Mouse (Mus musculus) retina, adult 2 months (tissue): ENCODE data around the gene Lrriq1.
A peak's percentile ranks its signal among the peaks of the same experiment; 100 is the strongest.

Experiments used
- DNase-seq: peaks from one replicate; pipeline ENCODE4 v3.0.0-alpha.2; 2012; ENCODE audit warnings: low read depth, low spot score

Gene Lrriq1

DNA sequence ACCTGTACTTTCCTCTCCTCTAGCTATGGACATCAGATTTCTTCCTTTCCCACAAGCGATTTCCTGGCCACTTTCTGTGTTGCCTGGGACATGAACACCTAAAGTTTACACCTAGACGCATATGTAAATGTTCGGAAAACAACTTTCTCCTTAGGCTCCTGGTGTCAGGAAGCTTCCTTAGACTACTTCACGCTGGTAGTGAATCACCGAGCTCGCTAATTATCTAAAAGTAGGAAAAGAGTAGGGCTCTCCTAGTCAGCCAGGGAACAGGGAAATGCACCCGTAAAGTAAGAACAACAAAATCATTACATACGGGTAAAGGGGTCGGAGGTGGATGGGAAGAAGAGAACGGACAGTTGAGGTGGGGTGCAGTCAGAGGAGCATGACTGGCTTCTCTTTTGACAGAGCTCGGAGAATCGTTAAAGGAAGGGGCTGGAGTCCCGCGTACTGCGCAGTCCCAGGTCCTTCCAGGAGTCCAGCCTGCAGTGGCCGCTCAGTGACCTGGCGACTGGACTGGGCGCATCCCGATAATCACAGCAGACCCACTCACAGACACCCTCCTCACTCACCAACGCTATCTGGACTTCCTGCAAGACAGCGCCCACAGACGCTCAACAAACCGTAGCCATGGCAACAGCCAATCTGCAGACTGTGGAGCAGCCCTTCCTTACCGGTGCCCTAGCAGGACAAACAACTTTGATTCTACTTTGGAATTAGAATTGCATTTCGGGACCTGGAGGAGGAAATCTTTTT is at the start of gene Lrriq1:
Gene Lrriq1, minus strand, starts transcription at position 616 of the 753 bp plus-strand sequence.
- DNase-seq = peak; percentile 20

DNA sequence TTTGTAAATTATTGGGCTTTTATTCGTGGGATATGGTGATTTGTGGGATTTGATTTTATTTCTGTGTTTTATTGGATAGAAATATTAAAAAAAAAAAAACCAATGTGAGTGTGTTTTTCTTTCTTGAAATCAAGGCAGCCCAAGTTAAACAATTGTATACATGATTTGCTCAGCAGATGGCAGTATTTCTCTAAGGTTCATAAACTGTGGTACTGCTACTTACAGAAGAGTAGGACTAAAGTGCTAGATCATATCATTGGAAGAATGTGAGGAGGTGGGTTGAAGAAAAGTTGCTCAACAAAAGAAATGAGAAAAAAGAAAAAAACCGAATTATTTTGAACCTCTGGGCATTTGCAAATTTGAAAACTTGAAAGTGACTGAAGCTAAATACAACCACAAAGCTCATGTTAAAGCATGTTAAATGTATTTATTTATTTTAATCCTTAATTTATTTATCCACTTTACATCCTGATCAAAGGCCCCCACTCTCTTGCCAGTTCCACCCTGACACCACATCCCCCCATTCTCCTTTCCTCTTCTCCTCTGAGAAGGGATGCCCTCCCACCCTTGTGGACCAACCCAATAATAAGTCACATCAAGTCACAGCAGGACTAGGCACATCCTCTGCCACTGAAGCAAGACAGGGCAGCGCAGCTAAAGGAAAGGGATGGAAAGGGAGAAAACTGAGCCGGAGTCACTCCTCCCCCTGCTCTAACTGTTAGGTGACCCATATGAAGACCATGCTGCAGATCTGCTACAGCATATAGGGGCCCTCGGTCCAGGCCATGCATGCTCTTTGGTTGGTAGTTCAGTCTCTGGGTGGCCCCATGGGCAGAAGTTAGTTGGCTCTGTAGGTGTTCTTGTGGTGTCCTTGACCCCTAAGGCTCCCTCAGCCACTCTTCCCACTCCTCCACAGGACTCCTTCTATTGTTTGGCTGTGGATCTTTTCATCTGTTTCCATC is 18.0 kb upstream of the Lrriq1 start:
- peak; percentile 32 for DNase-seq

DNA sequence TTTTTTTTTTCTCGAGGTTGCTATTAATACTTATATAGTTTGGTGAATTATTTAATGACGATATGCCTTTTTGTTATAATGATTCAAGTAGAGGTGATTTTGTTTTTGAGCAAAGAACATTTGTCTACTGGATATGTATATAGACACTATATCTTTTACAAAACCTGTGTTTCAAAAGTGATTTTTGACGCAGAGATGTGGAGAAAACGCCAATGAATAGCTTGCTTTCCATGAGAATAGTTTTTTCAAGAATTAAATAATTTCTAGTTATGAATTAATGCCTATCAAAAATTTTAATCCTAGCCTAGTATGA is 294 bp upstream of the Lrriq1 start:
- no peak for DNase-seq

DNA sequence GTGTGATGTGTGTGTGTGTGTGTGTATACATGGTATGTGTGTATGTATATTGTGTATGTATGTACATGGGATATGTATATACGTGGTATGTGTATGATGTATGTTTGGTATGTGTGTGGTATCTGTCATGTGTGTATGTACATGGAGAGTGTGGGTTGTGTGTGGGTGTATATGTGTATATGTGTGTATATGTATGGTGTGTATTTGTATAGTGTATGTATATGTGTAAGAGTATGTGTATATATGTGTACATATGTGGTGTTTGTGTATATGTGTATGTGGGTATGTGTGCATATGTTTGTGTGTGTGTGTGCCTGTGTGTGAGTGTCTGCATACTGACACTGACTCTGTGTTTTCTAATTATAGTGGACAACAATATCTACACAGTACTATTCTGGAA is 9.5 kb downstream of the Lrriq1 start:
- no peak for DNase-seq

DNA sequence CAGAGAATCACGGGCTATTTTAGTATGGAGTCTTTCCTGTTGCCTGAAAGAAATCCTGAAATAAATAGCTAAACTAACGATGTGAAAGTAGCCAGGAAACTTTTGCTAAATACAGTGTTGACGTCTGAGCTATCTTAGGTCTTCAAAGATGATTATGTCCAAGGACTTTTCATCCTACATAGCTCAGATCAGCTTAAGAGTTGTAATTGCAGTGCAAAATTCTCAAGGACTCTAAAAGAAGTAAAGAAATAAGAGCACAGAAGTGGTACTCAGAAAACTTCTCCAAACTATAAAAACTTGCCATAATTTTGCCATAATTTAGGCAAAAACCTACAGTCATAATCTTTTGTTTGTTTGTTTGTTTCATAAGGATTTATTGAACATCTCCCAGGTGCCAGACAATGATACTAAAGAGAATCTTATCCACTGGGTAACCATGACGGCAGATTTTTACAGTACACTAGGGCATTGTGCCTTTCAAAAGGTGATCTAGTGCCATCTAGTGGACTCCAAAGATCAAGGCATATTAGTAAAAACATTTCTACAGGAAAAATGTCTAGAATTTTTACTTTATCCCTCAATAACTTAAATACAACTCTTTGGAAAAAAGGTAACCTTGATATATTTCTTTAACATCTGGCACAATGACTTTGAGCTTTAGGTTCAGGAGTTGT is 41.3 kb downstream of the Lrriq1 start:
- no peak for DNase-seq

DNA sequence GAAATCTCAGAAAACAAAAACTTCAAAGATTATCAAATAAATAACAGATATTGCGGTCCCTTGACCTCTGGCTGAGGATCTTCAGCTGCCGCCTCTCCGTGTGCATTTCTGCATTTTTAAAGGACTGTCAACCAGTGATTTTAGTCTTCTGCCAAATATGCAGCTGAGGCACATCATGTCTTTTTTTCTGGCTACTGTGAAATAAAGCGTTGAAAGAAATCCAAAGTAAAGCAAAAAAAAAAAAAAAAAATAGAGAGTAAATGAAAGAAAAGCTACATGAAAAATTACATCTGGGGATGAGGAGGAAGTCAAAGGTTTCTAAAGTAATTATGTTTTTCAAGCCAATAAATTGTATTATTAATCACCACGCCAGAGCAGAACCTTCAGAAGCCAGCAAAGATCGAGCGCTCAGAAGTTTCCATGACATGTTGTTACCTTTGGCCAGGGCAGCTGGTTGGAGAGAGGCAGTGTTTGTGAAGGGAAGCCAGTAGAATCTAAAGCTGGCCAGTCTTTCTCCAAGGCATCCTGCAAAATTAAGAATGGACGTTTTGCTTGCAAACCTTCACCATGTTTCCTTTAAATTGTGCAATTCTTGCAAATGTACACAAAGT is 90.2 kb downstream of the Lrriq1 start:
- no peak for DNase-seq

DNA sequence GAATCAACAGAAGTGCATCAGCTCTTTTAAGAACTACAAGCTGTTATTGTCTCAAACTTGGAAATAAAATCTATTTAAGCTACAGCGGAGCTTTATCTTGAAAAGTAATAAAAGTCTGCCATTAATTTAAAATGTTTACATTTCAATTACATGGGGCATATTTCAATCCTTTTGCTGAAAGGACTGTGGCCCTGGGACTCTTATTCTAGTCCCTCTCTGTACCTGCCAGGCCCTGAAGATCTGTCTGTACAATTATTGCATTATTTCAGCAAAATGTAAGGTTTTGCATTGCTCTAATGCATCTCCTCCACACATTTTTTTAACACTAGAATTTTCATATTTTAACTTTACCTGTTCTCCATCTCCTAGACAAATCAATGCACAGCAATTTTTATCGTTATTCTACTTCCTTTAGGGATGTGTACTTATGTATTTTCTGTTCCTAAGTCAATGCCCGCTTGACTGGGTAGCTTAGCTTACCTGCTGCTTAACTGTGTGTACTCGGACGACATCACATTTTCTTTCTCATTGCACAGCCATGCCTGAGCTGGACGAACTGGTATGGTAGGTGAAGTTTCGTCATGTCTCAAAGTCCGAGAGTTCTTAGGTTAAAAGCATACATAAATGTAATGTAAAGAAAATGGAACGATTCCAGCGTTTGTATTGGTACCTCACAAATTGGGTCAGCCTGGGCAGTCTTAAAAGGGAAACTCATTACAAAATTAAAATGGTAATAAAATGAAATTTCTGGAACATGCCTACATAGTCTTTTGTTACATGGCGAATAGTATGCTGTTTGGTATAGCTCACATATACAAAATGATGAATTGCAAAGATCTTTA is 91.0 kb downstream of the Lrriq1 start:
- DNase-seq = no peak

DNA sequence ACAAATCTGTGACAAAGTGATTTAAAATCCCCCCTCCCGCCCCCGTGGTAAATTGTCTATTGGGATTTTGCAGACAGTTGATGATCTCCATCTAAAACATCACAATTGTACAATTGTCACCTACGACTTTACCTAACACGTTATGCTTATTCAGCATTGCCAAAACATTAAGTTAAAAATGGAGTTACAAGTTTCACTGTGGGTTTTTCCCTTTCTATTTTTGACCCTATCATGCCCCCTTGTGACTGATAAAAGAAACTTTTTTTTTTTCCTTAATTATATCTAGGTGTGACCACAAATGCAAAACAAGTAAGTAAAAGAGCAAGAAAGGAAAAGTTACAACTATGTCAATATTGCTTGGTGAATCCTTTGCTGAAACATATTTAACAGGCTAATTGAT is 93.6 kb downstream of the Lrriq1 start:
- no peak for DNase-seq

DNA sequence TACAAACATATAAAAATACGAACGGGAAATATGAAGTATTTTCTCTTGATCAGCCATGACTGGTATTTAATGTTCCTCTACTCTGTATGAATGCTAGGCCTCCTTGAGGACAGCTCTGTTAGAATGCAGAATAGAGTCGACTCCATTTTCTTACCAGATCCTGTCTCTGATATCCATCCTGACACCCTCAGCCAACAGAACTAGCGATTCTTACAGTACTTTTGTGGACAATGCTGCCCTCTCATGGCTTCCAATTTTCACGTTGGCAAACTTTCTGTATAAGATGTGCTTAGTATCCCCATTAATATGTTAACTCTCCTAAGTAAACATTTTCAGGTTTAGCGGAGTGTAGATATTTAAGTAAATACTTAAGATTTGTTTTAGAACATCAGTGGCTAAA is 94.6 kb downstream of the Lrriq1 start:
- no peak for DNase-seq

DNA sequence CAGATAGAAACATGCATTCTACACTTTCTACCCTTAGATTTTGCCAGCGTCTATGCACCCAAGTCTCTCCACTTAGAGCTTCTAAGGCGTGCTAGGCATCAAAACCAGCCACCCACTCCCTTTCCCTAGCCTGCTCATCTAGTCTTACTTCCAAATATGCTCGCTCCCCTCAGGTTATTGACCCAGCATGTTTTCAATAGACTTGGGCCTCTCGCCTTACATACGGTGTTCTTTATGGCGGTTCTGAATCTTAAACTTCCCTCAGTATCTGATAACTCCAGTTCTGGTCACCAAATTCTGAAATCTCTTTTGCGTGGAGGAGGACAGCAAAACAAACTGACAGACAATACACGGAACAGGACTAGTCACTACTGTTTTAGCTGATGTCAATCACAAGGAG is 95.5 kb downstream of the Lrriq1 start:
- no peak for DNase-seq

DNA sequence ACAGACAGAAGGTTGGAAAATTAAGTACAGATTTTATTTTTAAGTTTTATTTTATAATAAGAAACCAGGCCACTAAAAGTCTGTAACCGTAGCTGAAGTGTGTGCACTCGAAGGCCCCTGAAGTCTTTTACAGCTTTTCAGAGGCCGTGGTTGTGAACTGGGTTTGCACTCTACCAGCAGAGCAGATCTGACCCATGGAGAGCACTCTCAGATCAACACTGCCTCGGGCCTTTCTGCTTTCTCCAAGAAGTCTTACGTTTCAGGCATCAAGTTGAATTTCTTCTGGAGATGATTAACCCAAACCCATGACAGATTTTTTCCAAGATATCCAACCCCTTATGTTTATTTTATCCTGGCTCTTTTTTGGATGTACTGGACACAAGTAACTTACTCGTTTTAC is 121.5 kb downstream of the Lrriq1 start:
- DNase-seq = no peak

DNA sequence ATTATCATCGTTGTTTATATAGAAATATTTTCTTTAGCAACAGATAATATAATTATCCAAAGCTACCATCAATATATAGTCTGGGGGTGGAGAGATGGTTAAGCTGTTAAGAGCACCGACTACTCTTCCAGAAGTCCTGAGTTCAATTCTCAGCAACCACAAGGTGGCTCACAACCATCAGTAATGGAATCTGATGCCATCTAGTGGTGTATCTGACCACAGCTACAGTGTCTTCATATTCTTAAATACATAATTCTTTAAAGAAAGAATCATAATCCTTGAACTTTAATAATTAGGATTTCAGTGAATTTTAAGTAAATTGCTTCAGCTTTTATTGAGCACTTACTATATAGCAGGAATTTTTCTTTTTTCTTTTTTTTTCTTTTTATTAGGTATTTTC is 128.0 kb downstream of the Lrriq1 start:
- DNase-seq = no peak

DNA sequence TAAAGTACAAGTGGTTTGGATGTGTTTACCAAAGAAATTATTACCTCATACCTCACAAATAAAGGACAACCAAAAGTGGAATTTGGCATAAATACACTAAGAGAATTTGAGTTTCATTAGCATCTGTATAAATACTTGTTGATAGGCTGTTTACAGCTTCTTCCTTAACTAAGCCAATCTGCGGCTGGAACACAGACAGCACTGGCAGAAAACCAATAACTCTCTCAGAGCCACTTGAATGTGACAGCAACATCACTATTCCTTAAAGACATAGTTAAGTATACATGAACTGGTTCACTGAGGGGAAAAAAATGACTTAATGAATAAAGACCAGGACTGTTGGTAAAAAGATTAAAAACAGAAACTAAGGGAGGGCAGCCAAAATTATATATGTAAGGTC is 150.0 kb downstream of the Lrriq1 start:
- DNase-seq = no peak

DNA sequence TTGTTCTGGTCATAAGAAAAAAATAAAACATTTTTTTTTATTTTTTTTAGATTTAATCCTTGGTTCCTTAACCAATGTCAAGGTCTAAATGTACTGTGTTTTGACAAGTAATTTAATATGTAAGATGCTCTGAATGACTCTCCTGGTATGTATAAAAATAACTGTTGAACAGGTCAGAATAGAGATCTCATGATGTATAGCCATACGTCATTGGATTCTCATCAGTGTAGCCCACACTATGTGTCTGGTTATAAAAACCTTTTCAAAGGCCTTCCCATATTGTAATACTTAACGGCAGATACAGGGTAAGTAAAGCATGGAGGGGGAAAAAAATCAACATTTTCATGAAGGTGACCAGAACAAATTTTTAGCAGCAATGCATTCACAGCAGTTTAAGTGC is 186.5 kb downstream of the Lrriq1 start:
- no peak for DNase-seq

DNA sequence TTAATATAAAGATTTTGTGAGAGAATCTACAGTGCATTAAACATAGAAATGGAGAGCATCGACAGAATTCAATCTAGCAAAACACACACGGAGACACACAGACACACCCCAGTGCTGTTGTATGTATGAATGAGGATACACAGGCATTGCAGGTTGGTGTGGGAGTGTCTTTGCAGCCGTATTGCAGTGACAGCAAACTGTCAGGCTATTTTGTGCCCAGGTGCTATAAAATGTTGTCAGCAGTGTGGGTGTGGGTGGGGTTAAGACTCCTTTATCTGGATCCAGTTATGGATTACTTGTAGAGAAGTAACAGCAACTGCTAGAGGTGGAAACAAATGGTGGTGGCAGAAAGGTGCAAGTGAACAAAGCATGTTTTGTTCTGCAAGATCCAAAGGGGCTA is 189.5 kb downstream of the Lrriq1 start:
- no peak for DNase-seq

DNA sequence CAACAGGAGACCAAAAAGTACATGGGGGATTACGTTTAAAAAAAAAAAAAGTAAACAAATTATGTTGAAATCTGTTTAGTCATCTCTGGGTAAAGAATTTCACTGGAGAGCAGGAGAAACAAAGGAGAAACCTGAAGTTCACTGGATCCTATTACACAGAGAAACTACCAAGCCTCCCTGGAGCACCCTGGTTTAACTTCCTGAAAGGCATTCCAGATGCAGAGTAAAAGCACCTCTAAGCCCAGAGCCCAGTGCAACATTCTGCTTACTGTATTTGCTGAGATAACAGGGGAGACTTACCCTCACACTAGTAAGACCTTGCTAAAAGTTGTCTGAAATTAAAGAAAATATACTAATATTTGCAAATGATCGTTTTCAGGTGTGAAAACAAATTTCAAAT is 191.1 kb downstream of the Lrriq1 start:
- no peak for DNase-seq

DNA sequence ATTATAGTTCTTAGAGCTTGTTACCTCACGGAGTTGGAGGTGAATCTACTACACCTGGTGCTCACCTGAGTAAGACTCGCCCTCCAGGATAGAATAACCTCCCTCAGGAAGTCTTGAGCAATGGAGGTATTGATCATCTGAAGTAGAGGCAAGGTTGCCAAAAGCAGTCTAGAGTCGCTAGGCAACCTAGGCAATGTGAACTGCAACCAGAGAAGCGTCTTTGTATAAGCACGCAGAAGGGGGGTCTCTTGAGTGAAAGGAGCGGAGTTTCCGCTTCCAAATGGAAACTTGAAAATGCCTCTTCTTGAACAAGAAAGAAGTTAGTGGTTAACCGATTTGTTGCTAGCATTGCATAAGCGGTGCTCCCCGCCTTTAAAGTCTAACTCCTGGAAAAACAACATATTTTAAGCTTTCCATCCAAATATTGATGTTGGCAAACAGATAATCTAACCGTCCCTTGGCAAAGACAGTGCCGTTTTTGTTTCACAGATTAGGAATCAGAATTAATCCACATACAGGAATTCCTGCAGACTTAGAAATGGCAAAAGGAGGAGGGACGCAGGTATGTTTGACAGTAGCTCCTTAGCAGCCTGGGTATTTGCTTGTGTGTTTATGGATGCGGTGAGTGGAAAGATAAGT is 201.0 kb downstream of the Lrriq1 start:
- DNase-seq = no peak

DNA sequence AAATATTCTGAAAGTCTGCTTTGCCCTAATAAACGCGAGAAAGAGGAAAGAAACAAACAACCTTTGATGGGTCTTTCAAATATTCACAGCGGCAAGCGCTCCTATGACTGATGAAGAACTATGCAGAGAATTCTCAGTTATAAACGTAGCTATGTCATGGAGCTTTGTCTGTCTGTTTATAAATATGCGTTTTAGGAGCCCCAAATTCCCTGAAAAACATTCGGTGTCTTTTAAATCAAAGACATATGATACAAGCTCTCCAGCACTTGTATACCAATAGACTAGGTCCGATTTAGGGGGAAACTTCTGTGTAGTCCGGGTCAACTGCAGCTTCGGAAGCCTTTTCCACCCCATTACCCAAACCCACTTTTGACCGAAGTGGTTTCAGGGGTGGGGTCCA is 205.2 kb downstream of the Lrriq1 start:
- DNase-seq = no peak

DNA sequence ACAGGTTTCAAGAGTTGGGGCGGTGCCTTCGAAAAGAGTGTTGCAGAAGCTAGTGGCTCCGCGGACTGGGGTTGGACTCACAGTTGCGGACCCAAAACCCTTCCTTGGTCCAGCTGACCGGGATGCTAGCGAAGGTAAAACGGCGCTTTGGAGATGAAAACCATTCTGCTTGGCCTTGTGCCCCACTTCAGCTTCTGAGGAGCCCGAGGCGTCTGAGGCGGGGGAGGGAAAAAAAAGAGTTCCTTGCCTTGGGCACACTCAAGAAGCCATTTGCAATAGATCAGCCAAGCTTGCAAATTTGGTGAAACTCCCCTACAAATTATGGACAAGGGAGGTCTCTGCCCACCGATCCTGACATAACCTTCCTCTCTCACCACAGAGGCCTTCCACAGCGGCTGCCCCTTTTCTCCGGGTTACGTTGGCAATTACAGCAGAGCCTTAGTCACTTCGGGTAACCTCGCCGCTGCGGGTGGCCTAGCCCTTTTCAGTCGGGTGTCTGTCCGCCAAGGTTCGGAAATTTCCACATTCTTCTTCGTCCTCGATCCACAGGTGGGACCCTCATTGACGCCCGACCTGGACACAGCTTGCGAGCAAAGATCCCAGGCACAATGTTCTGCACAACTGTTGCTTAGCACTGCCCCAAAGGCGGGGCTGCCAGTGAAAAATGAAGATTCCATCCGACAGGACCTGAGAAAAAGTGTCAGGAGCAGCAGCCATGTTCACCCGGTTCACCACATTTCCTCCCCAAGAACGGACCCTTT is 206.2 kb downstream of the Lrriq1 start, which contains the start of gene Alx1:
Gene Alx1, minus strand, starts transcription at position 486 of the 761 bp plus-strand sequence.
- no peak for DNase-seq
